Mouse (Mus musculus) large intestine, adult 2 months (tissue): Measurements from ENCODE around the gene Fgfr2. TPM values are rescaled to one million over a fixed set of nuclear protein-coding genes. Genes with fewer than 3 reads are reported as not detected.
A peak's percentile ranks its signal among the peaks of the same experiment; 100 is the strongest.

Source experiments
- DNase-seq: peaks from one replicate; pipeline ENCODE4 v3.0.0-alpha.2; 2012; ENCODE audit warnings: low read depth, low spot score
- WGBS: fragments of 180-500 bp; shearing (Covaris S2); methylation state at CpG from one replicate; pipeline ENCODE4 v1.1.7; 2018; 5-methylcytosine and 5-hydroxymethylcytosine counted together
- polyA plus RNA-seq: library from polyadenylated mRNA; depleted of rRNA; stranded (reverse); fragments of >200 nt; gene quantifications from 2 replicates; pipeline ENCODE4 v1.2.3, GENCODE M21; 2012

The Fgfr2 gene
- polyA plus RNA-seq, 1 experiment = 35.0 TPM

GRCm38 (mm10) chr7:132236789-132237188 is 886.4 kb downstream of the Fgfr2 start:
- no peak for DNase-seq
- 73% methylated on average over 8 of the region's 8 CpGs for WGBS

- 83% methylated on average over 3 of the region's 3 CpGs for whole genome bisulfite sequencing
These were observed 888.9 kb downstream of the Fgfr2 start for GRCm38 (mm10) chr7:132234250-132234649.

GRCm38 (mm10) chr7:132233732-132234131 is 889.4 kb downstream of the Fgfr2 start:
- 78% methylated on average over 4 of the region's 4 CpGs for WGBS
- DNase-seq = no peak

More at GRCm38 (mm10) chr7:132234250-132234649, 888.9 kb downstream of the Fgfr2 start:
- no peak for DNase-seq

- DNase-seq = no peak
- 61% methylated on average over 2 of the region's 2 CpGs for whole genome bisulfite sequencing
These were observed 890.2 kb downstream of the Fgfr2 start for GRCm38 (mm10) chr7:132232937-132233336.

- peak; percentile 50 for DNase-seq
- 28% methylated on average over 3 of the region's 3 CpGs for WGBS
These were observed 891.7 kb downstream of the Fgfr2 start for GRCm38 (mm10) chr7:132231476-132231875.

- no peak for DNase-seq
- WGBS = 90% methylated on average over 3 of the region's 3 CpGs
These were observed 892.2 kb downstream of the Fgfr2 start for GRCm38 (mm10) chr7:132230961-132231360.

GRCm38 (mm10) chr7:132227075-132227640 is 896.0 kb downstream of the Fgfr2 start:
- no peak for DNase-seq
- WGBS = 71% methylated on average over 8 of the region's 8 CpGs

- WGBS = 69% methylated on average over 6 of the region's 6 CpGs
- DNase-seq = peak; percentile 85
These were observed 896.6 kb downstream of the Fgfr2 start for GRCm38 (mm10) chr7:132226379-132227074.

GRCm38 (mm10) chr7:132223452-132224141 is 899.6 kb downstream of the Fgfr2 start:
- no peak for DNase-seq
- WGBS = 41% methylated on average over 10 of the region's 10 CpGs

- 57% methylated on average over 10 of the region's 10 CpGs for WGBS
- no peak for DNase-seq
These were observed 909.1 kb downstream of the Fgfr2 start for GRCm38 (mm10) chr7:132214031-132214430.

GRCm38 (mm10) chr7:132213460-132213859 is 909.7 kb downstream of the Fgfr2 start:
- peak; percentile 21 for DNase-seq
- 6% methylated on average over 8 of the region's 8 CpGs for WGBS

GRCm38 (mm10) chr7:132211920-132212701 is 911.0 kb downstream of the Fgfr2 start:
- DNase-seq = no peak
- WGBS = 74% methylated on average over 6 of the region's 6 CpGs

GRCm38 (mm10) chr7:132210616-132211015 is 912.5 kb downstream of the Fgfr2 start:
- no peak for DNase-seq
- WGBS = 84% methylated on average over 5 of the region's 5 CpGs

GRCm38 (mm10) chr7:132208946-132209651 is 914.1 kb downstream of the Fgfr2 start:
- WGBS = 76% methylated on average over 9 of the region's 9 CpGs
- DNase-seq = no peak

- 30% methylated on average over 1 of the region's 1 CpGs for WGBS
- no peak for DNase-seq
These were observed 919.0 kb downstream of the Fgfr2 start for GRCm38 (mm10) chr7:132204073-132204612.

GRCm38 (mm10) chr7:132199686-132200085 is 923.5 kb downstream of the Fgfr2 start:
- WGBS = 44% methylated on average over 6 of the region's 6 CpGs
- DNase-seq = no peak

GRCm38 (mm10) chr7:132198806-132199205 is 924.3 kb downstream of the Fgfr2 start:
- DNase-seq = no peak
- WGBS = 83% methylated on average over 1 of the region's 1 CpGs

- 48% methylated on average over 7 of the region's 7 CpGs for WGBS
- DNase-seq = no peak
These were observed 925.2 kb downstream of the Fgfr2 start for GRCm38 (mm10) chr7:132197817-132198475.

GRCm38 (mm10) chr7:132196581-132196980 is 926.6 kb downstream of the Fgfr2 start:
- 88% methylated on average over 1 of the region's 1 CpGs for WGBS
- DNase-seq = no peak
